Mouse (Mus musculus) gastrocnemius, adult 18-20 months (tissue): ENCODE data around the gene Tiam1. TPM values are rescaled to one million over a fixed set of nuclear protein-coding genes. Genes with fewer than 3 reads are reported as not detected.
A peak's percentile ranks its signal among the peaks of the same experiment; 100 is the strongest.

ENCODE experiments used
- DNase-seq: peaks from one replicate; pipeline ENCODE4 v3.0.0; 2021; ENCODE audit warnings: low spot score
- total RNA-seq, 2 experiments: library from RNA; stranded (reverse); gene quantifications; 2 replicates each; pipeline ENCODE4 v1.2.3; 2021

The Tiam1 gene
- total RNA-seq, 2 experiments from 2014 or later, result 4.2 to 10.0 TPM

- DNase-seq, result no peak
Measured at GRCm38 (mm10) chr16:90007391-90007977, 136.1 kb downstream of the Tiam1 start.

- DNase-seq, result no peak
Measured at GRCm38 (mm10) chr16:90003556-90003955, 140.0 kb downstream of the Tiam1 start.

- no peak for DNase-seq
Measured at GRCm38 (mm10) chr16:89995155-89995554, 148.4 kb downstream of the Tiam1 start.

GRCm38 (mm10) chr16:89993991-89994825 is 149.4 kb downstream of the Tiam1 start:
- no peak for DNase-seq

- no peak for DNase-seq
Measured at GRCm38 (mm10) chr16:89993506-89993905, 150.1 kb downstream of the Tiam1 start.

GRCm38 (mm10) chr16:89991701-89992152 is 151.8 kb downstream of the Tiam1 start:
- DNase-seq, result peak; percentile 55

GRCm38 (mm10) chr16:89990288-89990955 is 153.1 kb downstream of the Tiam1 start:
- no peak for DNase-seq

GRCm38 (mm10) chr16:89989816-89990215 is 153.8 kb downstream of the Tiam1 start:
- DNase-seq, result no peak

GRCm38 (mm10) chr16:89986672-89987362 is 156.8 kb downstream of the Tiam1 start:
- DNase-seq, result no peak

GRCm38 (mm10) chr16:89985702-89986481 is 157.7 kb downstream of the Tiam1 start:
- DNase-seq, result no peak

- peak; percentile 55 for DNase-seq
Measured at GRCm38 (mm10) chr16:89980075-89980744, 163.4 kb downstream of the Tiam1 start.

- no peak for DNase-seq
Measured at GRCm38 (mm10) chr16:89975441-89975840, 168.1 kb downstream of the Tiam1 start.

- no peak for DNase-seq
Measured at GRCm38 (mm10) chr16:89973814-89974712, 169.5 kb downstream of the Tiam1 start.

GRCm38 (mm10) chr16:89972854-89973487 is 170.6 kb downstream of the Tiam1 start:
- no peak for DNase-seq

- DNase-seq, result no peak
Measured at GRCm38 (mm10) chr16:89972018-89972417, 171.6 kb downstream of the Tiam1 start.

GRCm38 (mm10) chr16:89968058-89968457 is 175.5 kb downstream of the Tiam1 start:
- no peak for DNase-seq

GRCm38 (mm10) chr16:89962876-89963275 is 180.7 kb downstream of the Tiam1 start:
- no peak for DNase-seq

GRCm38 (mm10) chr16:89960904-89961303 is 182.7 kb downstream of the Tiam1 start:
- DNase-seq, result no peak
